Mouse (Mus musculus) intestine, postnatal 0 days (tissue): ENCODE measurements around the gene Fnbp1. TPM values are rescaled to one million over a fixed set of nuclear protein-coding genes. Genes with fewer than 3 reads are reported as not detected.

Experiments used
- ATAC-seq: fragments of 200-750 bp; cut with Nextera tagmentation; 2 replicates; pipeline ENCODE4 v1.8.0; 2017; ENCODE audit warnings: mild to moderate bottlenecking, moderate TSS enrichment, moderate library complexity
- H3K27ac ChIP-seq: fragments of 300-500 bp; sonication (generic); 2 replicates; pipeline ENCODE4 v1.5.1; 2014; ENCODE audit warnings: mild to moderate bottlenecking, low read depth, low read length, moderate library complexity
- H3K27me3 ChIP-seq: fragments of 300-500 bp; sonication (generic); replicated peaks from 2 replicates; pipeline ENCODE4 v1.6.1; 2014; ENCODE audit warnings: low read length, mixed read lengths; ENCODE audit not compliant: control insufficient read depth, insufficient read depth
- H3K36me3 ChIP-seq: fragments of 300-500 bp; sonication (generic); 2 replicates; pipeline ENCODE4 v1.6.1; 2014; ENCODE audit warnings: mild to moderate bottlenecking, moderate library complexity; ENCODE audit not compliant: control insufficient read depth, insufficient read depth
- H3K4me1 ChIP-seq: fragments of 300-500 bp; sonication (generic); replicated peaks from 2 replicates; pipeline ENCODE4 v1.6.1; 2014; ENCODE audit warnings: antibody characterized with exemption, low read length, mixed read lengths; ENCODE audit not compliant: control insufficient read depth, insufficient read depth
- H3K4me2 ChIP-seq: fragments of 300-500 bp; sonication (generic); replicated peaks from 2 replicates; pipeline ENCODE4 v1.6.1; 2014; ENCODE audit warnings: low read depth, mild to moderate bottlenecking, moderate library complexity
- H3K4me3 ChIP-seq: fragments of 300-500 bp; sonication (generic); 2 replicates; pipeline ENCODE4 v1.5.1; 2014; ENCODE audit warnings: low read depth, low read length
- H3K9ac ChIP-seq: fragments of 300-500 bp; sonication (generic); 2 replicates; pipeline ENCODE4 v1.6.1; 2014; ENCODE audit warnings: mild to moderate bottlenecking, low read depth, low read length
- H3K9me3 ChIP-seq: fragments of 300-500 bp; sonication (generic); 2 replicates; pipeline ENCODE4 v1.6.1; 2016; ENCODE audit warnings: mixed run types; ENCODE audit not compliant: control insufficient read depth
- CTCF ChIP-seq: sonication (generic); IDR thresholded peaks from 2 replicates; pipeline ENCODE4 v1.5.1; 2016; ENCODE audit warnings: low read depth, mild to moderate bottlenecking, control low read depth, antibody characterized with exemption, moderate library complexity
- WGBS: fragments of 180-500 bp; shearing (Covaris S2); extraction: QIAGEN DNeasy Blood & Tissue Kit; methylation state at CpG from one replicate; pipeline ENCODE4 v1.1.7; 2014; 5-methylcytosine and 5-hydroxymethylcytosine counted together
- polyA plus RNA-seq: library from polyadenylated mRNA; unstranded; fragments of >200 nt; fragmentation: Nextera tagmentation; extraction: Ambion mirVana; gene quantifications from 2 replicates; pipeline ENCODE4 v1.2.1, GENCODE M21; 2015

Fnbp1 gene
- polyA plus RNA-seq, 1 experiment from 2014 or later, result 10.4 TPM

- whole genome bisulfite sequencing, result 65% methylated on average over 14 of the region's 14 CpGs
- H3K4me2 ChIP-seq, result no peak overlapping the region
- no peaks in the 10 kb centered on the region for H3K4me1 ChIP-seq
- H3K4me3 ChIP-seq, result no peak overlapping the region
- H3K9ac ChIP-seq, result no peak overlapping the region
- H3K9me3 ChIP-seq, result no peaks in the 10 kb centered on the region
- H3K27me3 ChIP-seq, result no peaks in the 10 kb centered on the region
- H3K27ac ChIP-seq, result no peak overlapping the region
- no peak for TF ChIP-seq CTCF
- ATAC-seq, result no peak
- no peaks in the 10 kb centered on the region for H3K36me3 ChIP-seq
Measured at GRCm38 (mm10) chr2:31137018-31137590, 4.7 kb downstream of the Fnbp1 start.

DNA sequence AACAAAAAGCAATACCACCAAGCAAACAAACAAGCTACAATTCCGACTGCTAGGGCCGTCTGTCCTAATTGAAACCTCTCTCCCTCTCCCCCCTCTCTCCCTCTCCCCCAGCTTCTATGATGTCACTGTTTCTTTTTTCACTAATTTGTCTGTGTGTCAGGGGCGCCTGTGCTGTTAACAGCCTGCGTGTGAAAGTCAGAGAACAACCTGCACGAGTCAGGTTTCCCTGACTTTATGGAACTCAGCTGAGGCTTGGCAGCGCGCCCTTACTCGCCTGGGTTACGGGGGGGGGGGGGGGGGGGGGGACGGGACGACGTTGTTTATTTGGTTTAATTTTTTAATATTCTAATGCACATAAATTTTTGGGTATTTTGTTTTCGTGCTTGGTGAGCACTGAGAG lies 5.5 kb downstream of the Fnbp1 start:
- no peak for TF ChIP-seq CTCF
- no peak for ATAC-seq
- Histone ChIP-seq H3K9ac (no peak overlapping the region), H3K4me3 (no peak overlapping the region), H3K4me2 (no peak overlapping the region), H3K27me3 (no peaks in the 10 kb centered on the region), H3K4me1 (no peaks in the 10 kb centered on the region), H3K9me3 (no peaks in the 10 kb centered on the region), H3K36me3 (no peaks in the 10 kb centered on the region), H3K27ac (no peak overlapping the region)
- WGBS, result 57% methylated on average over 12 of the region's 13 CpGs

DNA sequence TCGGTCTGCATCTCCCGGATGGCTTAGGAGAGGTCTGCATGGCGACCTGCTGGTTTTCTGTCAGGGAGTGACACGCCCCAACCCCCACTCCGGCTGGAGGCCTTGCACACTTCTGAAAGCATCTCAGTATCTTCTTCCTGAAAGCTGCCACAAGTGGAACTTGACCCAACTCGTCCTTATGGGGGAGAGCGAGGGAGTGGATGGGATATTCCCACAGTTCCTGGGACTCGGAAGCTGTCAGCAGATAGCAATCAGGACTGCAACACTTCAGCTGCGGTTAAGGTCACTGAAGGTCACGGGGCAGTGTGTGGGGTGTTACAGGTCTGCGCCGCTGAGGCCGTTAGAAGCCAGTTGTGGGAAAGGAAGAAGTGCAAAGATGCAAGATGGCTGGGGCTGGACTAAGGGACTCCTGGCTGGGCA lies 6.3 kb downstream of the Fnbp1 start:
- ATAC-seq, result no peak

GRCm38 (mm10) chr2:31133981-31134380 lies 7.8 kb downstream of the Fnbp1 start:
- H3K27me3 ChIP-seq, result no peaks in the 10 kb centered on the region
- ATAC-seq, result no peak
- 72% methylated on average over 3 of the region's 4 CpGs for WGBS

More for the DNA sequence above, 6.3 kb downstream of the Fnbp1 start:
- Histone ChIP-seq H3K4me2 (no peak overlapping the region), H3K36me3 (no peaks in the 10 kb centered on the region), H3K27me3 (no peaks in the 10 kb centered on the region), H3K4me1 (no peaks in the 10 kb centered on the region), H3K9ac (no peak overlapping the region), H3K9me3 (no peaks in the 10 kb centered on the region), H3K27ac (no peak overlapping the region), H3K4me3 (no peak overlapping the region)
- TF ChIP-seq CTCF, result no peak
- WGBS, result 64% methylated on average over 13 of the region's 13 CpGs

GRCm38 (mm10) chr2:31132682-31133081 lies 9.1 kb downstream of the Fnbp1 start:
- Histone ChIP-seq H3K4me1 (no peaks in the 10 kb centered on the region), H3K9me3 (no peaks in the 10 kb centered on the region), H3K27me3 (no peaks in the 10 kb centered on the region), H3K4me2 (no peak overlapping the region), H3K9ac (no peak overlapping the region), H3K36me3 (no peaks in the 10 kb centered on the region), H3K27ac (no peak overlapping the region), H3K4me3 (no peak overlapping the region)
- 74% methylated on average over 8 of the region's 8 CpGs for WGBS
- ATAC-seq, result no peak
- no peak for TF ChIP-seq CTCF

More at GRCm38 (mm10) chr2:31133981-31134380, 7.8 kb downstream of the Fnbp1 start:
- H3K36me3 ChIP-seq, result no peaks in the 10 kb centered on the region
- H3K4me2 ChIP-seq, result no peak overlapping the region
- no peak overlapping the region for H3K27ac ChIP-seq
- H3K4me1 ChIP-seq, result no peaks in the 10 kb centered on the region
- no peaks in the 10 kb centered on the region for H3K9me3 ChIP-seq
- no peak for TF ChIP-seq CTCF
- no peak overlapping the region for H3K4me3 ChIP-seq
- no peak overlapping the region for H3K9ac ChIP-seq

DNA sequence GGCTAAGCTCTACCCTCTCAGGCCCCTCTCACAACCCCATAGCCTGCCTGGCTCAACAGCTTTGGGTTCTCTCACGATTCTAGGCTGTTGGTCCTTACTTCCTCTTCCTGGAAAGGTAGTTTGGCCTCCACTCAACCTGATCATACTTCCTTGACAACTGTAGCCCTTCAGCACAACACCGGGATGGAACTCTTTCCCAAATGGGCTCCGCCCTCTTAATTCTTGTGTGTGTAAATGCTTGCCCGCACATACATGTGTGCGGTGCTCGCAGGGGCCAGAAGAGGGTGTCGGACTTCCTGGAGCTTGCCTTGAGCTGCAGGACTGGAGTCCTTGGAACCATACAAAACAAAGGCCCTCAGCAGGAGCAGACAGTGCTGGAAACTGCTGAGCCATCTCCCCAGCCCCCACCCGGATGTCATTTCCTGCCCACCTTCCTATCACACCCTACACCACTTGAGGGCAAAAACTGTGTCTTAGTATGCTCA lies 11.0 kb downstream of the Fnbp1 start:
- no peaks in the 10 kb centered on the region for H3K9me3 ChIP-seq

More for the DNA sequence above, 11.0 kb downstream of the Fnbp1 start:
- no peaks in the 10 kb centered on the region for H3K36me3 ChIP-seq
- WGBS, result 57% methylated on average over 8 of the region's 8 CpGs
- no peak overlapping the region for H3K4me3 ChIP-seq
- H3K9ac ChIP-seq, result no peak overlapping the region
- TF ChIP-seq CTCF, result peak; percentile 42; the same call in 1 of the 2 replicates
- no peak overlapping the region for H3K27ac ChIP-seq
- no peaks in the 10 kb centered on the region for H3K4me1 ChIP-seq
- no peak overlapping the region for H3K4me2 ChIP-seq
- no peaks in the 10 kb centered on the region for H3K27me3 ChIP-seq
- ATAC-seq, result no peak
